Mouse (Mus musculus) intestine, postnatal 0 days (tissue): ENCODE results near the gene Prss46. TPM values are rescaled to one million over a fixed set of nuclear protein-coding genes. Genes with fewer than 3 reads are reported as not detected.

Experiments used
- ATAC-seq: fragments of 200-750 bp; cut with Nextera tagmentation; 2 replicates; pipeline ENCODE4 v1.8.0; 2017; ENCODE audit warnings: mild to moderate bottlenecking, moderate TSS enrichment, moderate library complexity
- H3K27ac ChIP-seq: fragments of 300-500 bp; sonication (generic); 2 replicates; pipeline ENCODE4 v1.5.1; 2014; ENCODE audit warnings: mild to moderate bottlenecking, low read depth, low read length, moderate library complexity
- H3K27me3 ChIP-seq: fragments of 300-500 bp; sonication (generic); replicated peaks from 2 replicates; pipeline ENCODE4 v1.6.1; 2014; ENCODE audit warnings: low read length, mixed read lengths; ENCODE audit not compliant: control insufficient read depth, insufficient read depth
- H3K36me3 ChIP-seq: fragments of 300-500 bp; sonication (generic); 2 replicates; pipeline ENCODE4 v1.6.1; 2014; ENCODE audit warnings: mild to moderate bottlenecking, moderate library complexity; ENCODE audit not compliant: control insufficient read depth, insufficient read depth
- H3K4me1 ChIP-seq: fragments of 300-500 bp; sonication (generic); replicated peaks from 2 replicates; pipeline ENCODE4 v1.6.1; 2014; ENCODE audit warnings: antibody characterized with exemption, low read length, mixed read lengths; ENCODE audit not compliant: control insufficient read depth, insufficient read depth
- H3K4me2 ChIP-seq: fragments of 300-500 bp; sonication (generic); replicated peaks from 2 replicates; pipeline ENCODE4 v1.6.1; 2014; ENCODE audit warnings: low read depth, mild to moderate bottlenecking, moderate library complexity
- H3K4me3 ChIP-seq: fragments of 300-500 bp; sonication (generic); 2 replicates; pipeline ENCODE4 v1.5.1; 2014; ENCODE audit warnings: low read depth, low read length
- H3K9ac ChIP-seq: fragments of 300-500 bp; sonication (generic); 2 replicates; pipeline ENCODE4 v1.6.1; 2014; ENCODE audit warnings: mild to moderate bottlenecking, low read depth, low read length
- H3K9me3 ChIP-seq: fragments of 300-500 bp; sonication (generic); 2 replicates; pipeline ENCODE4 v1.6.1; 2016; ENCODE audit warnings: mixed run types; ENCODE audit not compliant: control insufficient read depth
- CTCF ChIP-seq: sonication (generic); IDR thresholded peaks from 2 replicates; pipeline ENCODE4 v1.5.1; 2016; ENCODE audit warnings: low read depth, mild to moderate bottlenecking, control low read depth, antibody characterized with exemption, moderate library complexity
- WGBS: fragments of 180-500 bp; shearing (Covaris S2); extraction: QIAGEN DNeasy Blood & Tissue Kit; methylation state at CpG from one replicate; pipeline ENCODE4 v1.1.7; 2014; 5-methylcytosine and 5-hydroxymethylcytosine counted together
- polyA plus RNA-seq: library from polyadenylated mRNA; unstranded; fragments of >200 nt; fragmentation: Nextera tagmentation; extraction: Ambion mirVana; gene quantifications from 2 replicates; pipeline ENCODE4 v1.2.1, GENCODE M21; 2015

The Prss46 gene
- polyA plus RNA-seq, 1 experiment from 2014 or later, result not detected

GRCm38 (mm10) chr9:110896595-110896994 is 52.3 kb downstream of the Prss46 start:
- Histone ChIP-seq H3K4me1 (no peaks in the 10 kb centered on the region), H3K9me3 (no peaks in the 10 kb centered on the region), H3K27me3 (no peaks in the 10 kb centered on the region), H3K4me3 (no peak overlapping the region), H3K27ac (no peak overlapping the region), H3K9ac (no peak overlapping the region), H3K4me2 (no peak overlapping the region), H3K36me3 (peaks cover 57% of the 10 kb centered on the region; the same call in 1 of the 2 replicates)
- no peak for ATAC-seq
- 23% methylated on average over 6 of the region's 6 CpGs for WGBS
- no peak for TF ChIP-seq CTCF

GRCm38 (mm10) chr9:110899451-110900008 is 55.2 kb downstream of the Prss46 start:
- H3K27ac ChIP-seq, result no peak overlapping the region
- H3K9ac ChIP-seq, result no peak overlapping the region
- H3K9me3 ChIP-seq, result no peaks in the 10 kb centered on the region
- H3K36me3 ChIP-seq, result peaks cover 36% of the 10 kb centered on the region; the same call in 1 of the 2 replicates
- H3K4me3 ChIP-seq, result no peak overlapping the region
- no peak overlapping the region for H3K4me2 ChIP-seq
- H3K27me3 ChIP-seq, result no peaks in the 10 kb centered on the region
- WGBS, result 66% methylated on average over 10 of the region's 10 CpGs
- ATAC-seq, result no peak
- TF ChIP-seq CTCF, result no peak
- H3K4me1 ChIP-seq, result no peaks in the 10 kb centered on the region

- Histone ChIP-seq H3K27ac (no peak overlapping the region), H3K4me3 (no peak overlapping the region), H3K9ac (no peak overlapping the region), H3K4me1 (no peaks in the 10 kb centered on the region), H3K9me3 (no peaks in the 10 kb centered on the region), H3K36me3 (peaks cover 28% of the 10 kb centered on the region; the same call in 1 of the 2 replicates), H3K27me3 (no peaks in the 10 kb centered on the region), H3K4me2 (no peak overlapping the region)
- ATAC-seq, result no peak
- no peak for TF ChIP-seq CTCF
- WGBS, result 90% methylated on average over 6 of the region's 6 CpGs
Measured at GRCm38 (mm10) chr9:110901204-110901603, 56.9 kb downstream of the Prss46 start.

DNA sequence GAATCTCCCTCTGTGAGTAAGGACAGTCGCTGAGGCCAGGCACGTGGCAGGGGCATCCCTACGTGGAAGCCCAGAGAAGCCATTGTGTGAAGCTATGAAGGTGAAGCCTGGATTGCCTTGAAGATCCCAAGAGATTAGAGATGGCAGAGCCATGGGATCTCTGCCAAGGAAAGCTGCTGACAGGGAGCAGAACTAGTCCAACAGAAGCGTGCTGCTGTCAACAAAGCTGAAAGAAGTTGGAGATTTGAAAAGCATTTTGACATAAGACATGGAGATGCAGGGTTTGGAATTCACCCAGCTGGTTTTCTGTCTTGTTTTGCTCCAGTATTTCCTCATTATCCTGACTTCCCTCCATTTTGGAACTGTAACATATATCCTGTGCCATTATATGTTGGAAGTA is 58.0 kb downstream of the Prss46 start:
- TF ChIP-seq CTCF, result no peak
- Histone ChIP-seq H3K4me3 (no peak overlapping the region), H3K36me3 (peaks cover 26% of the 10 kb centered on the region; the same call in 1 of the 2 replicates), H3K27ac (no peak overlapping the region), H3K9ac (no peak overlapping the region), H3K4me2 (no peak overlapping the region), H3K27me3 (no peaks in the 10 kb centered on the region), H3K4me1 (no peaks in the 10 kb centered on the region), H3K9me3 (no peaks in the 10 kb centered on the region)
- WGBS, result 87% methylated on average over 4 of the region's 4 CpGs
- no peak for ATAC-seq

Other genes with a start within 250 kb of the Prss46 start
- gene Nradd, start 220.1 kb upstream of the Prss46 start, polyA plus RNA-seq, result 39.4 and 41.8 TPM in 2 replicates
- 1.0 and 1.3 TPM in 2 replicates for gene Nbeal2, start 190.3 kb upstream of the Prss46 start, polyA plus RNA-seq
- gene Ccdc12, start 188.0 kb upstream of the Prss46 start, polyA plus RNA-seq, result 122 and 124 TPM in 2 replicates
- 0.16 TPM in 1 of 2 replicates, not detected in the other for gene Myl3, start 102.6 kb upstream of the Prss46 start, polyA plus RNA-seq
- 8.9 and 9.1 TPM in 2 replicates for gene Pth1r, start 97.4 kb upstream of the Prss46 start, polyA plus RNA-seq
- gene Prss42, start 46.3 kb upstream of the Prss46 start, polyA plus RNA-seq, result not detected in 2 replicates
- not detected in 2 replicates for gene Prss44, start 30.5 kb upstream of the Prss46 start, polyA plus RNA-seq
- gene Prss43, start 17.8 kb upstream of the Prss46 start, polyA plus RNA-seq, result not detected in 2 replicates
- gene Prss45, start 9.9 kb upstream of the Prss46 start, polyA plus RNA-seq, result not detected in 2 replicates
- 0.31 and 0.35 TPM in 2 replicates for gene Prss50, start 13.5 kb downstream of the Prss46 start, polyA plus RNA-seq
- 7.6 and 8.3 TPM in 2 replicates for gene Als2cl, start 35.4 kb downstream of the Prss46 start, polyA plus RNA-seq
- gene Tmie, start 35.6 kb downstream of the Prss46 start, polyA plus RNA-seq, result 10.0 and 11.2 TPM in 2 replicates
- gene Fam240a, start 72.4 kb downstream of the Prss46 start, polyA plus RNA-seq, result not detected in 2 replicates
- gene Tdgf1, start 101.7 kb downstream of the Prss46 start, polyA plus RNA-seq, result 0.08 TPM in 1 of 2 replicates, not detected in the other
- gene Lrrc2, start 107.0 kb downstream of the Prss46 start, polyA plus RNA-seq, result 0.23 and 0.46 TPM in 2 replicates
- 0.10 and 0.17 TPM in 2 replicates for gene Rtp3, start 146.1 kb downstream of the Prss46 start, polyA plus RNA-seq
- 8.3 and 14.1 TPM in 2 replicates for gene Ltf, start 174.8 kb downstream of the Prss46 start, polyA plus RNA-seq
- 2.7 and 3.8 TPM in 2 replicates for gene Ccrl2, start 213.0 kb downstream of the Prss46 start, polyA plus RNA-seq